Mouse (Mus musculus) heart, embryonic 16.5 days (tissue): ENCODE results near the gene Pcgf2. TPM values are rescaled to one million over a fixed set of nuclear protein-coding genes. Genes with fewer than 3 reads are reported as not detected.
"Not testable (repeated sequence)": the region's sequence is repeated elsewhere in the genome, so short reads cannot be mapped to it uniquely, and the experiment has no call there.

Experiments
- ATAC-seq: fragments of 200-750 bp; cut with Nextera tagmentation; replicated peaks from 2 replicates; pipeline ENCODE4 v1.8.0; 2017; ENCODE audit warnings: moderate number of reproducible peaks; ENCODE audit not compliant: insufficient read depth, low FRiP score; ENCODE audit errors: extremely low read depth
- H3K27ac ChIP-seq: fragments of 300-500 bp; sonication (generic); 2 replicates; pipeline ENCODE4 v1.5.1; 2014; ENCODE audit warnings: mild to moderate bottlenecking, low read length, control low read depth, moderate library complexity
- H3K27me3 ChIP-seq: fragments of 300-500 bp; sonication (generic); 2 replicates; pipeline ENCODE4 v1.6.1; 2014; ENCODE audit warnings: low read length, mixed read lengths; ENCODE audit not compliant: control insufficient read depth, insufficient read depth
- H3K36me3 ChIP-seq: fragments of 300-500 bp; sonication (generic); 2 replicates; pipeline ENCODE4 v1.6.1; 2014; ENCODE audit not compliant: control insufficient read depth, insufficient read depth
- H3K4me1 ChIP-seq: fragments of 300-500 bp; sonication (generic); 2 replicates; pipeline ENCODE4 v1.6.1; 2014; ENCODE audit warnings: low read length, mixed read lengths; ENCODE audit not compliant: control insufficient read depth, insufficient read depth
- H3K4me2 ChIP-seq: fragments of 300-500 bp; sonication (generic); 2 replicates; pipeline ENCODE4 v1.6.1; 2014; ENCODE audit warnings: low read depth, mild to moderate bottlenecking, control low read depth, low read length
- H3K4me3 ChIP-seq: fragments of 300-500 bp; sonication (generic); 2 replicates; pipeline ENCODE4 v1.5.1; 2014; ENCODE audit warnings: mild to moderate bottlenecking, control low read depth, low read length
- H3K9ac ChIP-seq: fragments of 300-500 bp; sonication (generic); 2 replicates; pipeline ENCODE4 v1.6.1; 2014; ENCODE audit warnings: low read length, control low read depth
- H3K9me3 ChIP-seq: fragments of 300-500 bp; sonication (generic); replicated peaks from 2 replicates; pipeline ENCODE4 v1.6.1; 2016; ENCODE audit warnings: low read length; ENCODE audit not compliant: control insufficient read depth
- WGBS: fragments of 180-500 bp; shearing (Covaris S2); extraction: QIAGEN DNeasy Blood & Tissue Kit; methylation state at CpG from one replicate; pipeline ENCODE4 v1.1.7; 2014; 5-methylcytosine and 5-hydroxymethylcytosine counted together
- polyA plus RNA-seq: library from polyadenylated mRNA; unstranded; fragments of >200 nt; fragmentation: Nextera tagmentation; extraction: Ambion mirVana; gene quantifications from 2 replicates; pipeline ENCODE4 v1.2.1, GENCODE M21; 2015

Gene Pcgf2
- polyA plus RNA-seq, 1 experiment from 2014 or later = 11.4 TPM

DNA sequence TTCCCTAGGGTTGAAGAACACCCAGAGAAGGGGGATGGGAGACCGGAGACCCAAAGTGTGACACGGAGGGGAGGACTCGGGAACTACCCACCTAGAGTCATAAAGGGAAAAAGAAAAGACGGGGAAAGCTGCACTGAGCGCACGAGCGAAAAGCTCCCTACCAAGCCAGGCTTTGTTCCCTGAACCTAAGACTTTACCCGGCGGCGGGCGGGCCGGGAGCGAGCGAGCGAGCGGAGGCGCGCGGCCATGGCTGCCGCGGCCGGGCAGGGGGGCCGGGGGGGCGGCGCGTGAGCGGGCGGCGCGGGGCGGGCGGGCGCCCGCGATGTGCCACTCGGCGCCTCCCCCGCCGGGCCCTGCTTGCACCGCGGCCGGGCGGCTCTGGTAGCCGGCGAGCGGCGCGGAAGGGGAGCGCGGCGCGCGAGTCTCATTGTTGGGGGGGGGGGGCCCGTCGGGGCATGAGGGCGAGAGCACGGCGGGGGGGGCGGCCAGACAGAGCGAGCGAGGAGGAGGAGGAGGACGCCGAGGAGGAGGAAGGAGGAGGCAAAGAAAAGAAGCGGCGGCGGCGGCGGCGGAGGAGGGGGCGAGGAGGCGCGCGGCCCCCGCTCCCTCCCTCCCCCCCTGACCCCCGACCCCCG, 37.3 kb downstream of the Pcgf2 start, which contains the start of gene Mllt6:
Mllt6 (plus strand) TSS at position 522 of the 635 bp plus-strand sequence.
- Histone ChIP-seq H3K4me2 (peak within 1 kb of the TSS; percentile 80), H3K9me3 (no peaks in the 10 kb centered on the region), H3K36me3 (peaks cover 15% of the 10 kb centered on the region), H3K4me3 (peak within 1 kb of the TSS; percentile 89), H3K27ac (peak within 1 kb of the TSS; percentile 94), H3K4me1 (peaks cover 41% of the 10 kb centered on the region), H3K27me3 (no peaks in the 10 kb centered on the region), H3K9ac (peak within 1 kb of the TSS; percentile 86)
- ATAC-seq = peak; percentile 63
- WGBS = under 1% methylated on average over 45 of the region's 76 CpGs

DNA sequence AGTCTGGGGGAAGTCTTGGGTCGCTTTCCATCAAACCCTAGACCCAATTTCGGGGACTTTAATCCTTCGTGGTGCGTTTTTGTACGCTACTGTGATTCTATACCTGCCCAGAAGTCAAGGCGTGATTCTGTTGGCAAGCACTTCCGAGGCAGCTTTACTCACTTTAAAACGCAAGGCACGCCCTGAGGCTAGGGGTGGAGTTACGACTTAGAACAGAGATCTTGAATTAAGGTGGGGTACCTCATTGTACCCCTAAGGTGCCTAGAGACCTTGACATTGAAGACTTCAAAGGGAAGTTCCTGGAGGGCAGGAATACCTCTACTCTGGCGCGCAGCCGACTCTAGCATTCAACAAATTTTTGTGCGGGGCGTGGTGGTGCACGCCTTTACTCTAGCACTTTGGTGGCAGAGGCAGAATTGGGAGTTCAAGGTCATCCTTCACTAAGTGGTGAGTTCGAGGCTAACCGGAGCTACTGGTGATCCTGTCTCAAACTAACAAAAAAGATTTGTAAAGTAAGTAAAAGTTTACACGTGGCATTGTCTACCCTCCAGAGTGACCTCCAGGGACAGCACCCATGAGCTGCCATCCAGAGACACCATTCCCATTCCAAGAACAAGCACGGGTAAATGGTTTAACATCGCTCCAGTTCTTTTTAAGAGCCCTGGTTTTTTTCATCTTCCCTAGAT, 37.9 kb downstream of the Pcgf2 start:
- H3K36me3 ChIP-seq = peaks cover 15% of the 10 kb centered on the region
- peaks cover 43% of the 10 kb centered on the region for H3K4me1 ChIP-seq
- peak overlapping the region; percentile 80 for H3K4me2 ChIP-seq
- peak overlapping the region; percentile 94 for H3K27ac ChIP-seq
- ATAC-seq = no peak
- no peaks in the 10 kb centered on the region for H3K9me3 ChIP-seq
- H3K27me3 ChIP-seq = no peaks in the 10 kb centered on the region
- 2% methylated on average over 21 of the region's 21 CpGs for WGBS
- H3K4me3 ChIP-seq = peak overlapping the region; percentile 89
- H3K9ac ChIP-seq = peak overlapping the region; percentile 86

DNA sequence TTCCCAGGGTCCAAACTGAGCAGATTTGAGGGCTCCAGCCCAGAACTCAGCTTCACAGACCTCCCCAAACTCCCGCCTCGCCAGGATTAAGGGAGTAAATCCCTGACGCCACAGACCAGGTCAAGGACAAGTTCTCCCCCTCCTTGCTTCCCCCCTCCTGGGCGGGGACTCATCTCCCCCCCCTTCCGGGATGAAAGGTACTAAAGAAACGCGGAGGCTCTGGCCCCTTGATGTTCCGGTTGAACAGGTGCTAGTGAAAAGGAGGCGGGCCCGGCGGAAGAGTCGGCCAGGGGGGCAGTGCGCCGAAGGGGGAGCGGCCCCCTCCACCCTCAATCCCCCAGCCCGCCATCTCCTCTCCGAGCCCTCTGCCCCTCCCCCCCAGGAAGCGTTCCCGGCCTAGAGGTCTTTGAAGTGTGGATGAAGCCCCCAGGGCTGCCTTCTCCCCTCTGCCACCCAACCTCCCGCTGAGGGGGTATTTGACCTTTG, 38.6 kb downstream of the Pcgf2 start:
- Histone ChIP-seq H3K9ac (peak overlapping the region; percentile 86), H3K4me2 (peak overlapping the region; percentile 80), H3K27me3 (no peaks in the 10 kb centered on the region), H3K9me3 (no peaks in the 10 kb centered on the region), H3K4me1 (peaks cover 49% of the 10 kb centered on the region), H3K4me3 (peak overlapping the region; percentile 89), H3K27ac (peak overlapping the region; percentile 94), H3K36me3 (peaks cover 10% of the 10 kb centered on the region)
- ATAC-seq = 0 out of 2 replicates have a peak, but pooled peaks have one; percentile 1
- under 1% methylated on average over 20 of the region's 20 CpGs for WGBS

DNA sequence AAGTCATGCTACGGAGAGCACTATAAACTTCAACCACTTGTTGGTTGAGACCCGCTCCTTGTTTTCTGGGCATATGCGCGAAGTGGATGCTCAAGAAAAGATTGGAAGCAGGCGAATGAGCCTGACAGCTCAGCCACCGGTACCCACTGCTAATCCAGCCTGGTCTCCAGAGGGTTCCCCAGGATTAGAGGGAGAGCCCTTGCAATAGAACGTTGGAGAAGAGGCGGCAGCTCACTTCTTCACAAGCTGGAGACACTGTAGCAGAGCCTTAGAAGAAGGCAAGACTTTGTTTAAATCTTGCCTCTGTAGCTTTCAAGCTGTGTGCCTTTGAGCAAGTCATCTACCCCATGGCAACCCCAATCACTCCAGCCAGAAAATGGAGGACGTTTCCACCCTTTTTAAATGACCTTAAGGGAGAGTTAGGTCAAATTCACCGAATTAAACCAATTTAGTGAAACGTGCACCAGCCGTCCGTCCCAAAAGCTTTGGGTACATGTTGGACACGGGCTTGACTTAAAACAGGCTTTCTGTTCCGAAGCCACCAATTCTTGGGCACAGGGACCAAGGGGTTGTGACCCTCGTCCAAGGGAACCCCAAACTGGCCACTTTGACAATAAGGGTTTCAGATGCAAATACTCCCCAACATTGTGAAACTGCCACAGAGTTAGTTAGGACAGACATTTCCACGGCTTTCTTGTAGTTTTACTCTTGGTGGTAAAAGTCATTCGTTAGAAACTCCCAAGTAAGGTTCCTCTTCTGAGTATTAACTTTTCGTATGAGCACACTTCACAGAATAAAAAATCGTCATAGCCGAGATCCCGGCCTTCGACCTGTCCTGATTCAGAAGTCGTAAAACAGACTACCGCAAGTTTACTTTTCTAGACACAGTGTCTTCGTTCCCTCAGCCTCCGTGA, 39.3 kb downstream of the Pcgf2 start:
- H3K4me1 ChIP-seq = peaks cover 51% of the 10 kb centered on the region
- no peaks in the 10 kb centered on the region for H3K9me3 ChIP-seq
- 10% methylated on average over 27 of the region's 27 CpGs for WGBS
- no peaks in the 10 kb centered on the region for H3K27me3 ChIP-seq
- ATAC-seq = no peak
- peaks cover 5% of the 10 kb centered on the region for H3K36me3 ChIP-seq
- peak overlapping the region; percentile 89 for H3K4me3 ChIP-seq
- peak overlapping the region; percentile 80 for H3K4me2 ChIP-seq
- peak overlapping the region; percentile 94 for H3K27ac ChIP-seq
- peak overlapping the region; percentile 86 for H3K9ac ChIP-seq

DNA sequence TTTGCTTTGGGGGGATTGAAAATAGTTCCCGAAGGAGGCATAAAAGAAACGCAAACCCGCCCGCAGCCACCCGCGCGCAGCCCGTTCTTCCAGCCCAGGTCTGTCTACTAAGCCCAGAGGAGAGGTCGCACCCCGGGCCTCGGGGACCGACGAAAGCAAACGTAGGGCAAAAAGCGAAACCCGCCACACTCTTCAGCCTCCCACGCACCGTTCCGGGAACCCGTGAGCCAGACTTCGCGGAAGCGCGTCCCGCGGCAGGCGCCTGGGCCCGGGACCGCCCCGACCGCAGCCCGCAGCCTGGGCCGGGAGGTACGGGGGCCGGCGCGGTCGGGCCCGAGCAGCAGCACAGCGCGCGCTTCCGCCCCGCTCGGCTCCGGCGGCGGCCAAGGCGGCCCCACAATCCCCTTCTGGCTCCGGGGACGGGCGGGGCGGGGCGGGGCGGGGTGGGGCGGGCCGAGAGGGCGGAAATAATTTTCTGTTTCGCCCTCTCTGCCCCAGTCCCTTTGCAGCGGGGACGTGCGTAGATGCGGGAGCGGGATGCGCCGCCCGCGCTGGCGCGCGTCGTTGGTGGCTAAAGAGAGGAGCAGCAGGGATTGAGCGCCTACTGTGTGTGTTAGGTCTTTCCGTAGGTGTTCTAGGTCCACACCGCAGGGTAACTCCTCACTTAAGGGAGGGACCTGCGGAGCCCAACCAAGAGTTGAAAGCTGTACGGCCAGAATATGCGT, 40.1 kb downstream of the Pcgf2 start:
- H3K27me3 ChIP-seq = no peaks in the 10 kb centered on the region
- peaks cover 51% of the 10 kb centered on the region for H3K4me1 ChIP-seq
- H3K27ac ChIP-seq = peak overlapping the region; percentile 94
- peak overlapping the region; percentile 69 for H3K4me3 ChIP-seq
- under 1% methylated on average over 72 of the region's 78 CpGs for WGBS
- H3K4me2 ChIP-seq = peak overlapping the region; percentile 80
- peak overlapping the region; percentile 86 for H3K9ac ChIP-seq
- no peaks in the 10 kb centered on the region for H3K9me3 ChIP-seq
- ATAC-seq = peak; percentile 81
- no peaks in the 10 kb centered on the region for H3K36me3 ChIP-seq

DNA sequence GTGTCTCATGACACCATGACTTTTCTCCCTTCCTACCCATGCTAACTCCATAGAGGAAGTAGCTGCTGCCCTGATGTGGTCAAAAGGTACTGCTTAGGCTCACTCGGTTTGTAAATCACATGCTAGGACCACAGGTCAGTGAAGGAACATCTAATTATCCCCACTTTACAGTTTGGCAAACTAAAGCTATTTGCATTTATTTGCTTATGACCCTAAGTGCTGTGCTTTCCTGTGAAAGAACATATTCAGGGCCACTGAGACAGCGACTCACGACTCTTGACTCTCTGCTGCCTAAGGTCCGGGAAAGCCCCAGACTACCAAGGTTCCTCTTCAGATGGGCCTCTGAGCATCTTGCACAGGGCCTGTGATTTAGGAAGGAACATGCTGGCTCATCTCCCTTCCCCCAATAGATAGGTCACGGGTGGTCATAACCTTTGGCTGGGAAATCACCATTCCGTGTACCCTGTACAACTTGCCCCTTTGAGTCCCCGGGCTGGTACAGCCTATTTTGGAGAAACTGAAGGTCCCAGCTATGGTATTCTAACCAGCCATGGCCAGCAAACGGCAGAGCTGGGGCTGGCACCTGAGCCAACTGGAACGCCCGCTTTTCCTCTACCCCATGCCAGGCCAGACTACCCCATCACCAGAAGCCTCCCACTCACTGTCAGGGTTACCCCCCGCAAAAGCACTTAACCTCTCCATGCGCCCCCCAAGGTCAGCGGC, 40.9 kb downstream of the Pcgf2 start:
- H3K4me1 ChIP-seq = peaks cover 44% of the 10 kb centered on the region
- peak overlapping the region; percentile 86 for H3K9ac ChIP-seq
- no peaks in the 10 kb centered on the region for H3K36me3 ChIP-seq
- WGBS = 6% methylated on average over 13 of the region's 13 CpGs
- H3K9me3 ChIP-seq = no peaks in the 10 kb centered on the region
- ATAC-seq = no peak
- H3K4me2 ChIP-seq = peak overlapping the region; percentile 80
- peak overlapping the region; percentile 69 for H3K4me3 ChIP-seq
- H3K27me3 ChIP-seq = no peaks in the 10 kb centered on the region
- peak overlapping the region; percentile 94 for H3K27ac ChIP-seq

DNA sequence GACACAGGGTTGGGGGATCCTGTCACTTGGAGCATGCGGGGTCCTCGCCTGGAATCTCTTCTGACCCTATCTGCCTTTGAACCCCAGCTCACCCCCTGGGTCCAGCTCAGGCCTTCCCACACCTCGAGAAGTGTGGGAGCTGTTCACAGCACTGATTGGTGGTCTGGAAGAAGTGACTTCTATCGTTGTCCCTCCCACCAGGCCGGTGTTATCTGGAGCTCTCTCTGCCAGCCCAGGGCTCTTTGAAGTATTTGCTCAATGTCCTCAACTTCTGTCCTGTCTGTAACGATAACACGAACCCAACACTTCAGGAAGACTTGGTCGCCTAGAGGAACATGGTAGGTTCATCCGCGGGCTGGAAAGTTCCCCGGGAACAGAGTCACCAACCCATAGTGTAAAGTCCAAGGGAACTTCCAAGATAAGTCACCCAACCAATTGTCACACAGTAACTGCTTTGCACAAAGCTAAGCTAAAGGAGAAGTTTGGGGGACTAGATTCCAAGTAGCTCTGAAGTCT, 41.5 kb downstream of the Pcgf2 start:
- Histone ChIP-seq H3K36me3 (no peaks in the 10 kb centered on the region), H3K27me3 (no peaks in the 10 kb centered on the region), H3K9me3 (no peaks in the 10 kb centered on the region), H3K27ac (peak overlapping the region; percentile 94), H3K4me2 (peak overlapping the region; percentile 80), H3K4me1 (peaks cover 43% of the 10 kb centered on the region), H3K9ac (peak overlapping the region; percentile 86; the same call in 1 of the 2 replicates), H3K4me3 (peak overlapping the region; percentile 69)
- WGBS = 30% methylated on average over 11 of the region's 11 CpGs
- no peak for ATAC-seq

DNA sequence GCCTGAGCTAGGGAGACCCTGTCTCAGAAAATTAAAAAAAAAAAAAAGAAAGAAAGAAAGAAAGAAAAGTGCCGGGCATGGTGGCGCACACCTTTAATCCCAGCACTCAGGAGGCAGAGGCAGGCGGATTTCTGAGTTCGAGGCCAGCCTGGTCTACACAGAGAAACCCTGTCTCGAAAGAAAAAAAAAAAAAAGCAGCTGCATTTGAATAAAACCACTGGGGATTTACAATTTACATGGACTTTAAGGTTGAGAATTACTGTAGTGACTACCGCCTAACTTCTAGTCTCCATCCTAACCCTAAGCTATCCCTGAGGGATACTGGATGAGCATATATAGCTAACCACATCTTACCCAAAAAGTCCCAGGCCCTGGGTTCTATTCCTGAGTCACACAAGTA, 42.3 kb downstream of the Pcgf2 start:
- not testable (repeated sequence) for H3K9me3 ChIP-seq, H3K4me2 ChIP-seq, H3K4me3 ChIP-seq, H3K36me3 ChIP-seq, ATAC-seq, H3K27me3 ChIP-seq, H3K27ac ChIP-seq, H3K9ac ChIP-seq
- 86% methylated on average over 6 of the region's 6 CpGs for WGBS
- peaks cover 43% of the 10 kb centered on the region for H3K4me1 ChIP-seq
